Mouse (Mus musculus): Measurements from ENCODE around the gene Med26. TPM values are rescaled to one million over a fixed set of nuclear protein-coding genes. Genes with fewer than 3 reads are reported as not detected.

Med26 gene
- 16.5 and 18.6 TPM in 2 replicates for polyA plus RNA-seq (2012; rRNA removed)

DNA sequence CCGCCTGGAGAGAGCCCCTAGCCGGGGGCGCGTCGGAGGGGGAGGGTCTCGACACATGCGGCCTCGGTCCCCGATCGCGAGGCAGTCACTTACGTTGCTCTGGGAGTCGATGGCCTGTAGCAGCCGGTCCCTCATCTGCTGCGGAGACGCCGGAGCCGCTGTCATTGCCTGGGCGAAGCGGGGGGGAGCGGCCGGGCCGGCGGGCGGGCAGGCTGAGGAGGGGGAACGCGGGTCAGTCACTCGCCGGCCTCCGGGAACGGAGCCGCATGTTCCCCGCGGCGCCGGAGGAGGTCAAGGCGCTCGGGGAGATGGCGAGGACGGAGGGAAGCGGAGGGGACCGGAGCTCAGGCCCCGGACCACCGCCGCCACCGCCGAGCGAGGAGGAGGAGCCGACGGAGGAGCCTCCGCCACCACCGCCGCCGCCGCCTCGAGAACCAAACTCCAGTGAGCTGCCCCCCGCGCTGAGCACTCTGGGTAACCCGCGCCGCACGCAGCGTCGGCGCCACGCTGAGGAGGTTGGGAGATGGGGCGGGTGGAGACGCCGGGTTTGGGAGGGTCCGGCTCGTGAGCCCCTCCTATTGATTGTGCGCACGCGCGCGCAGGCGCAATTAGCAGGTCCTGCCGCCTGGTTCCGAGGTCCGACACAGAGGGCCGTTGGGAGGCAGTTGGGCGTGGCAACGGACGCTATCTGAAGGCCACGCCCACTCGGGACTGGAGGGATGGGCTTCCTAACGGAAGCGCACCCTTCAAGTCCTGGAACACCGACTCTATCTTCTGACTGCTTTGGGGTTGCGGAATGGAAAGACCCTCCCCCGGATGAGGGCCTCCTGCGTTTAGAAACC is at the start of gene Med26:
Gene Med26 (minus strand): TSS at position 469 of the 842 bp plus-strand sequence.
- TF ChIP-seq CTCF (IDR thresholded peaks at IDR 0.05; ENCODE audit: borderline replicate concordance, extremely low read depth, insufficient read depth, insufficient read length) (no peak), POLR2A (IDR thresholded peaks at IDR 0.05; ENCODE audit: borderline replicate concordance, extremely low read depth, insufficient read depth, insufficient read length, poor library complexity, severe bottlenecking) (peak; percentile 65)
- DNase-seq (ENCODE audit: low read depth): peak; percentile 100

DNA sequence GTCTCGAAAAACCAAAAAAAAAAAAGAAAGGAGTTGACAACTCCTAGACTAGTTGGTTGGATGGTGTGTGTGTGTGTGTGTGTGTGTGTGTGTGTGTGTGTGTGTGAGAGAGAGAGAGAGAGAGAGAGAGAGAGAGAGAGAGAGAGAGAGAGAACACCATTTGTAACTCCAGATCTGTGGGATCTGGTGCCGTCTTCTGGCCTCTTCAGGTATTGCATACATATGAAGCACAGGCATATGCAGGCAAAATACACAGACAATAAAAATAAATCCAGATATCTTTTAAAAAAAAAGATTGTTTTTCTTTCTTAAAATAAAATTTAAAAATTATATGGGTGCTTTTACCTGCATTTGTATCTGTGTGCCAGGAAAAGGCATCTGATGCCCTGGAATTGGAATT is 42.1 kb upstream of the Med26 start:
- DNase-seq (ENCODE audit: low read depth): peak; percentile 47
- TF ChIP-seq CTCF (IDR thresholded peaks at IDR 0.05; ENCODE audit: borderline replicate concordance, extremely low read depth, insufficient read depth, insufficient read length) (peak; percentile 49; the same call in 1 of the 2 replicates), POLR2A (IDR thresholded peaks at IDR 0.05; ENCODE audit: borderline replicate concordance, extremely low read depth, insufficient read depth, insufficient read length, poor library complexity, severe bottlenecking) (no peak)

DNA sequence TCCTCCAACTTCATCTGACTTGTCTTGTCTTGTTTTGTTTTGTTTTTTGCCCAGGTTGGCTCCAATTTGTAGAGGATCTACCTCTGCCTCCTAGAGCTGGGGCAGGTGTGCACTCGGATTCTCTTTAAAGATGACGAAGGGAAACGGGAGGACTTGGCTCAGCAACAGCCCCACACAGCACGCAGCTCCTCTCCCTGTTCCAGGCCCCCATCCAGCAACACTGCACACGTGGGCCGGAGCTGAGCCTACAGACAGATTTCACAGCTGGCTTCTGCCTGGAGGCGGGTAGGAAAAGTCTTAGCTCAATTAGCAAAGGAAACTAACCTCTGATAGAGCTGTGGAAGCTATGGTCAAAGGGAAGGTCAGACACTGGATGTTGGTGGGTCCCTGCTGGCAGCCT is 41.2 kb upstream of the Med26 start:
- TF ChIP-seq CTCF (IDR thresholded peaks at IDR 0.05; ENCODE audit: borderline replicate concordance, extremely low read depth, insufficient read depth, insufficient read length): no peak
- no peak for TF ChIP-seq POLR2A (IDR thresholded peaks at IDR 0.05; ENCODE audit: borderline replicate concordance, extremely low read depth, insufficient read depth, insufficient read length, poor library complexity, severe bottlenecking)
- no peak for DNase-seq (ENCODE audit: low read depth)

DNA sequence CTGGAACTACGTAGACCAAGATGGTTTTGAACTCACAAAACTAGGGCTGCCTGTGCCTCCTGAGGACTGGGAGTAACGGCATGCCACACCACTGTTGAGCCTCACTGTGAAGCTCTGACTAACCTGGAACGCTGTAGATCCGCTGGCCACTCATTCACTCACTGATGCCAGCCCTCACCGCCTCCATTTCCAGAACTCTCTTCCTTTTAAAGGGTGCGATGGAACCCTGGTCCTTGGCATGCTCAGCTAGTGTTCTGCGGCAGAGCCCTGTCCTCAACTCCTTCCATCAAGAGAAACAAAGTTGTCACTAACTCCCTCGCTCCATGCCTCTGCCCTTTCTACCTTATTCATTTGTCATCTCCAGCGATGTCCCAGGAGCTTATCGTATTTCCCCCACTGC is 40.8 kb upstream of the Med26 start:
- TF ChIP-seq POLR2A (IDR thresholded peaks at IDR 0.05; ENCODE audit: borderline replicate concordance, extremely low read depth, insufficient read depth, insufficient read length, poor library complexity, severe bottlenecking) (no peak), CTCF (IDR thresholded peaks at IDR 0.05; ENCODE audit: borderline replicate concordance, extremely low read depth, insufficient read depth, insufficient read length) (no peak)
- DNase-seq (ENCODE audit: low read depth): no peak

DNA sequence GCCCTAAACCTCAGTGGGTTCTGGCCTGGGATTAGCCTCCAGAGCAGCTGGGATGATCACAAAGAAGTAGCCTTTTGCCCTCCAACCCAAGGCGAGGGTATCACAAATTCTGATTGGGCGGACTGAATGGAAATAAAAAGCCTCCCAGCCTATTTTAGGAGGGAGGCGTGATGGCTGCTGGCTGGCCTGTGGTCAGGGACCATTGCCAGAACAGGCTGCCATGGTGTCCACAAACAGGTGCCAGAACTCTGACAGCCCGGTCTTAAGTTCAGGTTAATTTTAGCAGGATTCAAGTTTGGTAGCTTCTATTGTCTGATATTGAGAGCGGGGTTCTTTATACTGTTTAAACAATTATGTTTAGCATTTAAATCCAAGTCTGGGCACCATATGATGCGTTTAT is 39.7 kb upstream of the Med26 start:
- DNase-seq (ENCODE audit: low read depth): peak; percentile 45
- TF ChIP-seq POLR2A (IDR thresholded peaks at IDR 0.05; ENCODE audit: borderline replicate concordance, extremely low read depth, insufficient read depth, insufficient read length, poor library complexity, severe bottlenecking) (no peak), CTCF (IDR thresholded peaks at IDR 0.05; ENCODE audit: borderline replicate concordance, extremely low read depth, insufficient read depth, insufficient read length) (no peak)

DNA sequence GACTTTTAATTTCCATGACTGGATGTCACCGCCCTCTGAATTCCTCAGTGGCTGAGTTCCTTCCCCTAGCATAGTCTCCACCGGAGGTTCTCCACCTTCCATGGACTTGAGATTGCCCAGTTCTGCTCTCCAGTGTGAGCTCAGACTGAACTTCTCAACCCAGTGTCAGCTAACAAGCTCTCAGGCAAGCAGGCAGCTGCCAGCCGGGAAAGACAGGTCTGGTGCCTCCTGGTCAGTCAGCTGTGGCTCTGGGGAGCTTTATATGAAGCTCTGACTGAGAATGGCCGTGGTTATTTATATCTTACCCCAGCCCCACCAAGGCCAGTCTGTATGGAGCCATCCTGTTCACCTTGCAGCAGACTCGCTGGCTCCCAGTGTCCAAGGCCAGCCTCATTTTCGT is 36.3 kb upstream of the Med26 start:
- no peak for DNase-seq (ENCODE audit: low read depth)
- TF ChIP-seq POLR2A (IDR thresholded peaks at IDR 0.05; ENCODE audit: borderline replicate concordance, extremely low read depth, insufficient read depth, insufficient read length, poor library complexity, severe bottlenecking): no peak
- no peak for TF ChIP-seq CTCF (IDR thresholded peaks at IDR 0.05; ENCODE audit: borderline replicate concordance, extremely low read depth, insufficient read depth, insufficient read length)

DNA sequence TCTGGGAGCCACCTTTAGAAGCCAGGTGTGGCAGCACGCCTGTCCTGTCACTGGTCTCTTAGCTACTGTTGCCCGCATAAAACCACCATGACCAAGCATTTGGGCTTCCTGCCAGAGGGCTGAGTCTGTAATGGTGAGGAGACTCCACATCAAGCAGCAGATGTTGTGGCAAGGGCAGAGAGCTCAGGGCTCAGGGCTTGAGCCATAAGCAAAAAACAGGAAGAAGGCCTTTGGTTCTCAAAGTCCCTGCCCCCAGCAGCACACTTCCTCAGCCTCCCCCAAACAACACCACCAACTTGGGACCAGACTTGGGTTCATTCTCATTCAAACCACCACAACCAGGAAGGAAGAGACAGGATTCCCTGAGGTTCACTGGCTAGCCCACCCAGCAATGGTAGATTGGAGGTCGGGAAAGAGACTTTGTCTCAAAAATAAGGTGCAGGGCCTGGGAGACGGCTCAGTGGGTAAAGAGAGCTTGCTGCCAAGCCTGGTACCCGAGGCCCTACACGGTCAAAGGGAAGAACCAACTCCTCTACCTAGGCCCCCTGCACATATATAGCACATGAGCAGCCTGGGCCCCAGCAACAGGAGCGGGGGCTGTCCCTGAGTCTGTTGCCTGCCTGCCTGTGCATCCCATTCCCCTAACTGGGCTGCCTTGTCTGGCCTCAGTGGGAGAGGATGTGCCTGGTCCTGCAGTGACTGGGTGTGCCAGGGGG is 35.1 kb upstream of the Med26 start:
- DNase-seq (ENCODE audit: low read depth): no peak
- TF ChIP-seq POLR2A (IDR thresholded peaks at IDR 0.05; ENCODE audit: borderline replicate concordance, extremely low read depth, insufficient read depth, insufficient read length, poor library complexity, severe bottlenecking): no peak
- no peak for TF ChIP-seq CTCF (IDR thresholded peaks at IDR 0.05; ENCODE audit: borderline replicate concordance, extremely low read depth, insufficient read depth, insufficient read length)

DNA sequence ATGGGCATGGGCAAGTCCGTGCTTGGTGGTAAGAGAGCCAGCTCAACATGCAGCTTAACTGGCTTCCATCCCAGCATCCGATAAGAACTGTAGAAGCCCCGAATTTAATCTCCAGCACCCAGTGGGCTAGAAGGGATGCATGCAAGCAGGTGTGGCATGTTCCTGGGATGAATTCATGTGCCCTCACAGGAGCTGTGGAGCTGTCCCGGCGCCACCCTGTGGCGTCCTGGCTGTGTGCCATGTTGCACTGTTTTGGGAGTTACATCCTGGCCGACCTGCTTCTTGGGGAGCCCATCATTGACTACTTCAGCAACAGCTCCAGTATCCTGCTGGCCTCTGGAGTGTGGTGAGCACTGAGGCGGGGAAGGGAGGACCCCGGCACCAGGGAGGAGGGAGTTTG is 31.3 kb upstream of the Med26 start:
- no peak for TF ChIP-seq POLR2A (IDR thresholded peaks at IDR 0.05; ENCODE audit: borderline replicate concordance, extremely low read depth, insufficient read depth, insufficient read length, poor library complexity, severe bottlenecking)
- no peak for TF ChIP-seq CTCF (IDR thresholded peaks at IDR 0.05; ENCODE audit: borderline replicate concordance, extremely low read depth, insufficient read depth, insufficient read length)
- no peak for DNase-seq (ENCODE audit: low read depth)

DNA sequence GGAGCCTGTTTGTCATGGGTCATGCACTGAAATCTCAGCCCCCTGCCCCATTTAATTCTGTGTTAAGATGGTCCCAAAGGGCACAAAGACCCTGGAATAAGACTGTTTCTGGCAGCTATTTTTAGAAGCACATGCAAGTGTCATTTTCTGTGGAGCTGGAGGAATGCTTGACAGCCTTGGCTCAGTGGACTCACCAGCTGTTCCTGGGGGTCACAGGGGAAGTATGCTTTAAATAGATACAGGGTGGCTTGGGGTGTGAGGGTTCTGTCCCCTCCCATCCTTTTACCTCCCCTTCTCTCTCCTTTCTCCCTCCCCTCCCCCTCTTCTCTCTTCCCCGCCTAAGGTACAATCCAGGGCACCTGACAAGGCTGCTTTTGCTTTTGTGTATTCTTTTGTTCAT is 29.9 kb upstream of the Med26 start:
- DNase-seq (ENCODE audit: low read depth): no peak
- TF ChIP-seq POLR2A (IDR thresholded peaks at IDR 0.05; ENCODE audit: borderline replicate concordance, extremely low read depth, insufficient read depth, insufficient read length, poor library complexity, severe bottlenecking) (no peak), CTCF (IDR thresholded peaks at IDR 0.05; ENCODE audit: borderline replicate concordance, extremely low read depth, insufficient read depth, insufficient read length) (no peak)

DNA sequence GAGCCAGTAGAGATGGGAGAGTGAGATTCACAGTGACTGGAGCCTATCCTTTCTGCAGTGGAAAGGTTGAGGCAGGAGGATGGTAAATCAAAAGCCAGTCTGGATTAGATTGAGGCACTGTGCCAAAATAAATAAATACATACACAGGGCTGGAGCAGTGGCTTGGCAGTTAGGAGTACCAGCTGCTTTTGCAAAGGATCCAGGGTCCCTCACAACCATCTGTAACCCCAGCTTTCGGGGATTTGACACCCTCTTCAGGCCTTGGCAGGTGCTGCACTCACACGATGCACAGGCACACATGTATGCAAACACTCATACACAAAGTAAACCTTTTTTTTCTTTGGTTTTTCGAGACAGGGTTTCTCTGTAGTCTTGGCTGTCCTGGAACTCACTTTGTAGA is 29.2 kb upstream of the Med26 start:
- DNase-seq (ENCODE audit: low read depth): no peak
- TF ChIP-seq CTCF (IDR thresholded peaks at IDR 0.05; ENCODE audit: borderline replicate concordance, extremely low read depth, insufficient read depth, insufficient read length): no peak
- no peak for TF ChIP-seq POLR2A (IDR thresholded peaks at IDR 0.05; ENCODE audit: borderline replicate concordance, extremely low read depth, insufficient read depth, insufficient read length, poor library complexity, severe bottlenecking)

DNA sequence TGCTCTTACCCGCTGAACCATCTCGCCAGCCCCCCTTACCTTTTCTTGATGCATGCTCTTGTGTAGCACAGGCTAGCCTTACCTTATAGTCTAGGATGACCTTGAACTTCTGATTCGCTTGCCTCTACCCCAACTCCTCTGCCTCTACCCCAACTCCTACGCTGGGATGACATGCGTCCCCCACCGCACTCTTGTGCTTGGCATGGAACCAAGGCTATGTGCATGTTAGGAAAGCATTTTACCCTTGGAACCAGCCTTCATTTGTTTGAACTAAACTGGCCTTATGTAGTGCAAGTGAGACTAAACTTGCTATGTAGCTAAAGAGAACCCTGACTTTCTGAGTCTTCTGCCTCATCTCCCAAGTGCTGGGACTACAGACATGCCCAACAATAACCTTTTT is 27.8 kb upstream of the Med26 start:
- TF ChIP-seq CTCF (IDR thresholded peaks at IDR 0.05; ENCODE audit: borderline replicate concordance, extremely low read depth, insufficient read depth, insufficient read length) (no peak), POLR2A (IDR thresholded peaks at IDR 0.05; ENCODE audit: borderline replicate concordance, extremely low read depth, insufficient read depth, insufficient read length, poor library complexity, severe bottlenecking) (no peak)
- no peak for DNase-seq (ENCODE audit: low read depth)
